Mouse (Mus musculus) brain, embryonic 18.5 days (tissue): ENCODE measurements around the gene Adh4.
"Not testable (repeated sequence)": the region's sequence is repeated elsewhere in the genome, so short reads cannot be mapped to it uniquely, and the experiment has no call there.

Experiments
- DNase-seq: peaks from one replicate; pipeline ENCODE4 v3.0.0-alpha.2; 2012; ENCODE audit warnings: low read depth, low spot score

The Adh4 gene

DNA sequence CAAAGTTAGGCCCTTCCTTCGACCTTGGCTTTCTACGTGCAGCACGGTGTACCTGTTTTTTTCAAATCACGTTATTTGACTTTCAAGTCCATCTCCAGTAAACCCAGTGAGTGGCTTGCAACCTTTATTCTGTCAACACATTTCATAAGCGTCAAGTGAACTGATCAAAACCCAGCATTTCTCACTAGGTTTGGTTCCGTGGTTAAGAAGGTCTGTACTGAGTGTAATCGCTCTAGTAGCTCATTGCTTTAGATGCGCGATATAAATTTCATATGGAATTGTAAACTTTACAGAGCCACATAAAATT, 28.2 kb downstream of the Adh4 start:
- no peak for DNase-seq

DNA sequence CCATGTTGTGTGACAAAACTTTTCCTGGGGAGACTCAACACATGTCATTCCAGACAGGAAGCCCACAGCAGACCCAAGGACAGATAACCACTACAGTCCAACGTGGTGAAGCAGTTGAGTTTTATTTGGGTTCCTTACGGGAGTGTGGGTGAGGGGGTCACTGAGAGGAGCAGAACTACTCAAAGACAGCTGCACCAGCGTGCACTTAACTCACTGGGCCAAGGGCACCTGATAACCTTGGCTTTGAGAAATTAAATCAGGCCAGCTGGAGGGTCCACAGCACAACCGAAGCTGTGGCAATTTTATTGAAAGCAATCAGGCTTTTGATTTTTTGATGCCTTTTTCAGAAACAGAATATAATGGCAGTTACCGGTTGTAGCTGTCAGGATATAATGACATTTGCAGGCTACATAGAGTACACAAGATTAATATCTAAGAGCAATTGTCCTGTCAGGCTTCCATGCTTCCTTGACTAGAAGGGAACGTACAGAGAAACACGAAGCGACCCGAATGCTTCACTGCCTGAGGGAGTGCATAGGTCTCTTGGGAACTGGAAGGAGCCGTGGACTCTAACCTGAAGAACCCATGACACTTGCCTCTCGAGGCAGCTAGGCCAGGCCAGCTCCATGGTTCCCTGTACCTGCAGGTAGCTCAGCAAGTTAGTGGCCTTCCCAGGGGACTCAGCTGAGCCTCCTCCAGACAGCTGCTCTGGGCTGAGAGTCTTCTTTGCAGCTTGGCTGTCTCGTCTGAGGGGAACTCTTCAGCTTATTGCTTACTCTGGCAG, 33.0 kb downstream of the Adh4 start:
- DNase-seq = no peak

DNA sequence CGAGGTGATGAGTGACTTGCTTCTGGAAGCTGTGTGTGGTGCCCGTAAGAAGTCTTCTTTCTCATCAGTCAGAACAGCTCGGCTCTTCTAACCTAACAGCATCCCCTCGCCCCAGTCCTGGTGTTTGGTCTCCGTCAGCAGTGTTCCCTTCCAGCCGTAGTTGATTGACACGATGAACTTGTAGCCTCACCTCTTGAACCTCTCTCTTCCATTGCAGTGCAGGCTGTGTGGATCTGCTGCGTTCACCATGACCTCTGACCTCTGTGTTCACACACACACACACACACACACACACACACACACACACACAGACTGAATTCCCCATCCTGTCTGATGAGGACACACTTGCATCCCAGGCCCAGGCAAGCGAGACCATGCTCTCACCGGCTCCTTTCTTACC, 36.9 kb downstream of the Adh4 start:
- no peak for DNase-seq

DNA sequence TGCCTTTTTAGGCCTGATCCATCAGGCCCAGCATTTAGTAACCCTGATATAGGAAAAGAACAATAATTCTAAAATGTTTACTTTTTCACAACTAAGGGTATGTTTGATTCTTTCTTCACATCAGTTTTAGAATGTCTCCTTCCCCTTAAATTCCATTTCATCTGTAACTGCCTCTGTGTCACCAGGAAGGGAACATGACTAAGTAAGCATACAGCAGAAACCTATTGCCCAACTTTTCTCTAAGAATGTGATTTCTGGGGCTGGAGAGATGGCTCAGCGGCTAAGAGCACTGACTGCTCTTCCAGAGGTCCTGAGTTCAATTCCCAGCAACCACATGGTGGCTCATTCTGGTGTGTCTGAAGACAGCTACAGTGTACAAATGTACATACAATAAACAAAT, 39.0 kb downstream of the Adh4 start:
- DNase-seq = no peak

DNA sequence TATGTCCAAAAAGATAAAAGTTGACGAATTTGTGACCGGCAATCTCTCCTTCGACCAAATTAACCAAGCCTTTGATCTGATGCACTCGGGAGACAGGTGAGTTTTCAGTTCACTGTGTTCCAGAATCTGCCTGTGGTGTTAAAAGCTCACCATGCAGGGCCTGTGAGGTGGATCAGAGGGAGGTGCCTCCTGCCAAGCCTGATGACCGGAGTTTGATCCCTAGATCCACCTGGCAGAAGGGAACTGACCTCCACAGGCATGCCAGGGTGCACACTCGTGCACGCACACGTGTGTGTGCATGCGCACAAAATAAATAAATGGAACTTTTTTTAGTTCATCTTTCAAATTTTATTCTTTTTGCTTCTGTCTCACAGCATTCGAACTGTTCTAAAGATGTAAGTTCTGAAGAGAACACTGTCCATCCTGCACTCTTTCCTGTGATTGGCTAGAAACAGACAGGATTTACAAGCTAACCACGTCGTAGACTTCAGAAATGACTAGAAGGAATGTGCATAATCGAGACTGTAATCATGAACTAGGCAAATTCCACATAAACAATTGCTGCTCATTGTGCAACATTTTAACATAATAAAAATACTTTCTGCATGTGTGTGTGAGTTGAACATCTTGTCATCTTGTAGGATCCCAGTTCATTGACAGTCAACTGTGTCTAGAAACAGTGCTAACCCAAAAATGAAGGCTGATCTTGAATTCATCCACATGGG, 39.6 kb downstream of the Adh4 start:
- DNase-seq = no peak

DNA sequence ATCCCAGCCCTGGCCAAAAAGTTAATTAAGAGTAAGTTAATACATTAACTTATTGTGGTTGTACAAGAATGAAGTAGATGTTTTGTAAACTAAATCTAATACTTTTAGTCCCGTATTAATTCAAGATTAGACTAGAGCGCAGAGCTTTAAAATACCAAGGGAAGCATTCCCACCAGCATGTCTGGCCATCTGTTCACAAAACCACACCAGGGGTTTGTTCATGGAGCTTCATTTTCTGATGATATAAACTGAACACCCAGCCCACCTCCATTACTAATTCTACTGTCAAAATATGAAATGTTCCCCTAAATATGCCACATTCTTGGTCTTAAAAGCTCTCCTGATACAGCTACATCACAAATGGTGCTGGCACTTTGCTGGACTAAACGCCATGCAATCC, 43.2 kb downstream of the Adh4 start:
- DNase-seq = no peak

DNA sequence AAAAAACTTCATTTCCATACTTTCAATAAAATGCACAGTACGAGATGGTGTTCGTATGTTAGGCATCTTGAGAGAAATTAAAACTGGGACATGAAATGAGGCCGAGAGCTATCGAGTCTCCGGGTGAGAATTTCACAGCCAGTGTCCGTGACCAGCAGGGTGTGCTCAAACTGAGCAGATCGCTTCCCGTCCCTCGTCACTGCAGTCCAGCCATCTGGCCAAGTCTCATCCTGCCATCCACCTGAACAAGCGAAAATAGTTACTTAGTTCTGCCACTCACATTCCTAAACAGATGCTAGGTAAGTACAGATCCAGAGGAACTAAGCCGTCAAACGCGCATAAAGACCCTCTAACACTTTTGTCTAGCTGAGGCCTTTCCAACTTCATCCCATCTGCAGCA, 45.0 kb downstream of the Adh4 start:
- DNase-seq = no peak

DNA sequence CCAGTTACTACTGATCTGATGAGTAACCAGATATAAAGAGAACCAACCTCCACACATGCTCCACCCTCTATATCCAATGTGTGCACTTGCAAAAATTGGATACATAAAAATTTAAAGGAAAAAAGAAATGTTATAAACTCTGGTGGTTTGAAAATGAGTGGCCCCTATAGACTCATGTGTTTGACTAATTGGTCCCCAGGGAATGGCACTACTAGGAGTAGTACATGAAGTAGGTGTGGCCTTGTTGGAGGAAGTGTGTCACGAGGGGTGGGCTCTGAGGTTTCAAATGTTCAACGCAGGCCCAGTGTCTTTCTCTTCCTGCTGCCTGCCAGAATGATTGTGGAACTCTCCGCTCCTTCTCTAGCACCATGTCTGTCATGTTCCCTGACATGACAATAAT, 46.6 kb downstream of the Adh4 start:
- DNase-seq = no peak

DNA sequence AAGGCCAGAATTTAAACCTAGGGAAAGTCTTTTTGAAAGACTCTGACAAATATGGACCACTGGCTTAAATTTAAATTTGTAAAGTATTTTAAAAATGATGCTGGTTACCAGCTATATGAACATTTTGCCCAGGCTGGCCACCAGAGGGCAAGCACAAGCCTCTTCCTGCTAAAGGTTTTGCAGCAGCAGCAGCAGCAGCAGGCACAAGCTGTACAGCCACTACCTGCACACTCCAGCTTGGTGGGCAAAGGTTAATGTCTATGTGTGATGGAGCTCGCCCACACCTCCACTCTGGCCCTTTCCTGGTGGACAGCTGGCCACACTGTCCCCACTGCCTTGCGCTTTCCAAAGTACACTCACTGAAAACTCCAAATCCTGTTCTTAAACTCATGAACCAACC, 47.9 kb downstream of the Adh4 start:
- peak; percentile 24 for DNase-seq

DNA sequence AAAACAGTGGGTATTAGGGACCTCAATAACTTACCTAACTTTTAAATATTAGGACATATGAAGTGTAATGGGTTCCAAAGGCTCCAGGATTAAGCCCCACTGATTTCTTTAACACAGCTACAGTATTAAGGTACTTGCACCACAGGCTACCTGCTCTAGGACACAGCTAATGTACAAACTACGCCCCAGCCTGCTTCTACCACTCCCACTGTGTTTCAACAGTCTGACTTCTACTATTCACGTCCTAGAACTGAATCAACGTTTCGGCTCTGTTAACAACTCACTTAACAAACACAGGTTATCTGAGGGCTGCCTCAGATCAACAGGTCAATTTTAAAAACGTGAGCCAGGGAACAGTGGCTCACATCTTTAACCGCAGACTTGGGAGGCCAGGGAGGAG, 48.5 kb downstream of the Adh4 start:
- DNase-seq = no peak

DNA sequence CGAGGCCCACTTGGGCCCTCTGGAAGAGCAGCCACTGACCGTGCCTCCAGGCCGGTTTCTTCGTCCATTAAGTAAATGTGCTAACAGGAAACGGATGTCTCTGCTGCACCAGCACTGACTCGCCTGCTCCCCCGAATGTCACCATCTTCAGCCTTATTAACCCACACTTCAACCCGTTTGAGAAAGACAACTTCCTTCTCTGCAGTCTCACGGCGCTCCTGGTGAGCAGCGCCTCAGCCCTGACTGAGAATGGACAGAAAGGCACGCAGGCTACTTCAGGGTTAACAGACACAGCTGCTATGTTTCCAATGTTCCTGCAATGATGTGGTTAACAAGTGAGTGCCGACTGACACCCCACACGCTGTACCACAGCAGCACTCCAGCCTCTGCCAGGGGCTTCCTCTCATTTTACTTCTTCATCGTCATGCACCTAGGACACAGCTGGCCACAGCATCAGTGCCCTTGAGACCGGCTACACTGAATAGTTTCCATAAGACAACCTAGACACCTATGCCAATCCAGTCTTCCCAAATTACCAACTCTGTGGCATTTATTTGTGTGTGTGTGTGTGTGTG, 49.4 kb downstream of the Adh4 start:
- DNase-seq = no peak

DNA sequence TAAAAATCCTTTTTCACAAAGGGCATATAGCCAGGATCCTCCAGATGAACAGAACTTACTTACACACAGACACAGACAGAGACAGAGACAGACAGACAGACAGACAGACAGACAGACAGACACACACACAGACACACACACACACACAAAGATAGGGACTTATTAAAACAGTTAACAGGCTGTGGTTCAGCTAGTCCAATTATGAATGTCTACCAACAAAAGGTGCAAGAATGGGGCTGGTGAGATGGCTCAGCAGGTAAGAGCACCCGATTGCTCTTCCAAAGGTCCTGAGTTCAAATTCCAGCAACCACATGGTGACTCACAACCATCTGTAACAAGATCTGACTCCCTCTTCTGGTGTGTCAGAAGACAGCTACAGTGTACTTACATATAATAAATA, 51.4 kb downstream of the Adh4 start:
- not testable (repeated sequence) for DNase-seq

DNA sequence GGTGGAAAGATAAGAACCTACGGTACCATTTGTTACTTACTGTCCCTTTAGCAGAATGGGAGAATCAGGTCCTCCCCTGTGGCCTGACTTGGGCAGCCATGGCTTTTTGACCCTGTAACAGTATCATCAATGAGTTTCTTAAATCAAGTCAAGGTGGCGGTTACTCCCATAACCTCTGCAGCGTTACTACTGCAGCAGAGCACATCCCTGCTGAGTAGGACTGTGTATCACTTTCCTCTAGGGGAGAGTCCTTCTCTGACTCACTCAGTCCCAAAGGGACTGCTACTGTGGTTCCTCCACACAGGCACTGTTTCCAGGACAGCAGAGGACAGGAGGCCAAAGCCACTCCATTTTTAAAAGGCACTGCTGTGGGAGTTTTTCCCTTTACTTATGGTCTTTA, 55.8 kb downstream of the Adh4 start:
- no peak for DNase-seq

DNA sequence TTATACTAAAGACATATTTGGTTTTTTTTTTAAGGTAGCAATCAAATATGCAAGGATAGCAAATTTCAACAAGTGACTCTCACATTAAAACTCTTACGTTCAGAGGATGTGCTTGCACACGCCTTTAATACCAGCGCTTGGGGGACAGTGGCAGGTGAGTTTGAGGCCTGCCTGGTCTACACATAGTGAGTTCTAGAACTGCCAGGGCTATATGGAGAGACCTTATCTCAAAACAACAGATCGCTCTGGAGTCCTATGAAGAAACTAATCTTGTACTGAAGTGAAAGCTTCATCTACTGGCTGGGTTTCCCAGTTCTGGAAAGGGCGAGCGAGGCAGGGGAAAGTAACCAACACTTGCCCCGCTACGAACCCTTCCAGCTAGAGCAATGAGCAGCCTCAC, 64.2 kb downstream of the Adh4 start:
- DNase-seq = no peak
